Mouse (Mus musculus): ENCODE measurements around the gene Ackr3.

The Ackr3 gene

DNA sequence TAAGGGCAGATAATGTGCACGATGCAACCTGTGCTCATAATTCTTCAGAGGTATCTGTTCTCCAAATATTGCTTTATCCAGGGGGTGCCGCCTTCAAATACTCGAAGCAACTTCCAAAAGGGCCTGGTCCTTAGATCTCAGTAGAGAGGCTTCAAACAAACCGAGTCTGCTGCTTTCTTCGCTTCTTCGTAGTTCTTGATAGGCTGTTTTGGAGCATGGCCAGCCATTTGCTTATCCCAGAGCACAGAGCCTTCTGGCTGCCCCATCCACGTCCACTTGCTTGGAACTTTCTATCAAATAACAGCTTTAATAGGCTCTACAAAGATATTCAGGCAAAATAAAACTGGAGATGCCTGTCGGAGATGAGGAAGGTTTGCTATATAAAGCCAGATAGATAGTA lies 58.6 kb downstream of the Ackr3 start:
- no peak for DNase-seq

Measured in liver (tissue).